Mouse (Mus musculus): ENCODE data around the gene Esp22.
"Not testable (repeated sequence)": the region's sequence is repeated elsewhere in the genome, so short reads cannot be mapped to it uniquely, and the experiment has no call there.

Gene Esp22

GRCm38 (mm10) chr17:39095034-39095433 lies at the start of gene Esp22:
Esp22 (plus strand) TSS chr17:39095334.
- no peak for DNase-seq (ENCODE audit: low spot score in 2 of 2)

- DNase-seq (ENCODE audit: low spot score in 2 of 2): no peak
Observed at GRCm38 (mm10) chr17:39063641-39064040, 31.5 kb upstream of the Esp22 start.

GRCm38 (mm10) chr17:39076937-39077336 lies 18.2 kb upstream of the Esp22 start, which contains the start of gene Esp23:
Esp23 (minus strand) TSS chr17:39077037.
- DNase-seq (ENCODE audit: low spot score in 2 of 2): no peak

- DNase-seq (ENCODE audit: low spot score in 2 of 2): not testable (repeated sequence)
Observed at GRCm38 (mm10) chr17:39107126-39107525, 12.0 kb downstream of the Esp22 start.

- DNase-seq (ENCODE audit: low spot score in 2 of 2): not testable (repeated sequence)
Observed at GRCm38 (mm10) chr17:39129156-39129555, 34.0 kb downstream of the Esp22 start.
